In the genomic region with DNA sequence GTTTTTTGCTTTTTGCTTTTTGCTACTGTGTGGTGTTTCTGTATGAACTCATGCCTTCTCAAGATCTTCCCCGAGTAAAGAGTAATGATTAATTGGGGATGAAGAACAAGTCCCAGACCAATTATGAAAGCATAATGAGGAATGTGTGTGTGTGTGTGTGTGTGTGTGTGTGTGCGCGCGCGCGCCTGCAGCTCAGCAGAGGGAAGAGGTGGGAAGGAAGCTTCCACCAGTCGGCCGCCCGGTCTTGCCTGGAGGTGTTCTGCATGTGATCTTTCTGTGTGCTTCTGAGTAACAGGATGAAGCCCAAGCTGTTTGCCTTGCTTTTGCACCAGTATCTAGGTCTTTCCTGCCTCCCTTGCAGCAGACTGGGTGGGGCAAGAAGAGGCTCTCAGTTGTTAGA, we compare ENCODE assay signal across 21 mouse cellular contexts. TPM values are rescaled to one million over a fixed set of nuclear protein-coding genes. Genes with fewer than 3 reads are reported as not detected.
A peak's percentile ranks its signal among the peaks of the same experiment; 100 is the strongest.
DNase-seq lines count a peak whose midpoint lies in the region; ATAC-seq and TF ChIP-seq lines count a peak whose summit lies in the region.
"Had no signal": no experiment of that assay in that cellular context is flagged by ENCODE, and none has a peak within 500 bp of the region (broad histone marks: within the 10 kb centered on the region; RNA-seq: fewer than 3 reads in every experiment).

No protein-coding gene starts in this region.

- H3K27ac ChIP-seq in kidney, embryonic 15.5 days = no peak overlapping the region
- H3K27ac ChIP-seq in midbrain, embryonic 14.5 days (replicated peaks; ENCODE audit: low read depth, low read length) = no peak overlapping the region
- H3K27ac ChIP-seq in midbrain, embryonic 10.5 days (replicated peaks) = no peak overlapping the region
- no peak overlapping the region for H3K27ac ChIP-seq in left cerebral cortex, adult 2 months
- H3K27ac ChIP-seq: embryonic facial prominence, embryonic 13.5 days; forebrain, embryonic 13.5 days; heart, embryonic 10.5 days; hindbrain, embryonic 13.5 days had no signal

- 84% methylated on average over 9 of the region's 9 CpGs for whole genome bisulfite sequencing in kidney, embryonic 15.5 days
- 82% methylated on average over 9 of the region's 9 CpGs for WGBS in midbrain, embryonic 14.5 days
- 90% methylated on average over 9 of the region's 9 CpGs for WGBS in midbrain, embryonic 10.5 days

- no peaks in the 10 kb centered on the region for H3K27me3 ChIP-seq in kidney, embryonic 15.5 days
- no peaks in the 10 kb centered on the region for H3K27me3 ChIP-seq in midbrain, embryonic 14.5 days (ENCODE audit: control insufficient read depth, insufficient read depth, low read length)
- peaks cover 18% of the 10 kb centered on the region for H3K27me3 ChIP-seq in midbrain, embryonic 10.5 days (ENCODE audit: low read depth, poor library complexity, severe bottlenecking)
- H3K27me3 ChIP-seq: forebrain, embryonic 13.5 days had no signal

- peak; percentile 67 for DNase-seq in kidney, adult 9 months
- DNase-seq in midbrain, embryonic 14.5 days = peak; percentile 29
- DNase-seq in midbrain, embryonic 10.5 days (ENCODE audit: low spot score) = no peak
- peak; percentile 34 for DNase-seq in R1 (ENCODE audit: low read depth, low spot score)
- DNase-seq in layer of hippocampus, adult 11-12 months (ENCODE audit: low spot score) = no peak
- DNase-seq in left cerebral cortex, adult 2 months (ENCODE audit: extremely low spot score in 1 of 2, low spot score in 2 of 2) = no peak
- DNase-seq: adrenal gland, postnatal 14 days; cerebellum, adult 11-12 months; cerebellum, adult 9-10 months; cerebellum, postnatal 25 days; gastrocnemius, postnatal 36 days; heart, adult 18-20 months; heart, postnatal 10 days; heart, postnatal 4 days had no signal

- H3K4me2 ChIP-seq in kidney, embryonic 15.5 days = no peak overlapping the region
- H3K4me2 ChIP-seq in midbrain, embryonic 14.5 days (ENCODE audit: low read length) = no peak overlapping the region
- H3K4me2 ChIP-seq: embryonic facial prominence, embryonic 13.5 days; forebrain, embryonic 13.5 days; hindbrain, embryonic 13.5 days had no signal

- no peak for ATAC-seq in kidney, embryonic 15.5 days (replicated peaks; ENCODE audit: low FRiP score)
- no peak for ATAC-seq in midbrain, embryonic 14.5 days (ENCODE audit: low FRiP score, low TSS enrichment)
- ATAC-seq: activated CD4-positive, CD25-positive, alpha-beta regulatory T cell, adult 4 months; forebrain, embryonic 13.5 days had no signal

- no peaks in the 10 kb centered on the region for H3K36me3 ChIP-seq in kidney, embryonic 15.5 days
- H3K36me3 ChIP-seq in midbrain, embryonic 14.5 days (ENCODE audit: control insufficient read depth, insufficient read depth, low read length) = no peaks in the 10 kb centered on the region
- no peaks in the 10 kb centered on the region for H3K36me3 ChIP-seq in midbrain, embryonic 10.5 days
- H3K36me3 ChIP-seq: embryonic facial prominence, embryonic 13.5 days; G1E; heart, embryonic 10.5 days; hindbrain, embryonic 13.5 days had no signal

- intact Hi-C loops in left cerebral cortex, adult 2 months (cut with DNase I) = no loop called here

- no peak overlapping the region for H3K9ac ChIP-seq in kidney, embryonic 15.5 days
- no peak overlapping the region for H3K9ac ChIP-seq in midbrain, embryonic 14.5 days (replicated peaks; ENCODE audit: low read length)
- H3K9ac ChIP-seq: embryonic facial prominence, embryonic 13.5 days; forebrain, embryonic 13.5 days; hindbrain, embryonic 13.5 days had no signal

- no peak overlapping the region for H3K4me3 ChIP-seq in kidney, embryonic 15.5 days (replicated peaks)
- no peak overlapping the region for H3K4me3 ChIP-seq in midbrain, embryonic 14.5 days (replicated peaks; ENCODE audit: low read depth, low read length)
- no peak overlapping the region for H3K4me3 ChIP-seq in midbrain, embryonic 10.5 days
- H3K4me3 ChIP-seq in left cerebral cortex, adult 2 months = no peak overlapping the region
- H3K4me3 ChIP-seq: embryonic facial prominence, embryonic 13.5 days; forebrain, embryonic 13.5 days; heart, embryonic 10.5 days; hindbrain, embryonic 13.5 days had no signal

- H3K9me3 ChIP-seq in kidney, embryonic 15.5 days (replicated peaks) = no peaks in the 10 kb centered on the region
- no peaks in the 10 kb centered on the region for H3K9me3 ChIP-seq in midbrain, embryonic 14.5 days (ENCODE audit: control insufficient read depth, low read length)
- H3K9me3 ChIP-seq in midbrain, embryonic 10.5 days (replicated peaks) = no peaks in the 10 kb centered on the region
- H3K9me3 ChIP-seq: embryonic facial prominence, embryonic 13.5 days; forebrain, embryonic 13.5 days; G1E; heart, embryonic 10.5 days; hindbrain, embryonic 13.5 days had no signal

- TF ChIP-seq CTCF in left cerebral cortex, adult 2 months (IDR thresholded peaks at IDR 0.05) = no peak

- H3K4me1 ChIP-seq in kidney, embryonic 15.5 days = peaks cover 30% of the 10 kb centered on the region
- no peaks in the 10 kb centered on the region for H3K4me1 ChIP-seq in midbrain, embryonic 14.5 days (ENCODE audit: control insufficient read depth, insufficient read depth, low read length)
- peaks cover 21% of the 10 kb centered on the region for H3K4me1 ChIP-seq in midbrain, embryonic 10.5 days

RNA-seq across cellular contexts. Expression of gene Gcnt2, which starts 24.3 kb away (rescaled TPM):
- polyA plus RNA-seq in kidney, embryonic 15.5 days (2015; fragmentation: Nextera tagmentation; extraction: Ambion mirVana) = 5.7 and 5.8 TPM in 2 replicates
- 3.9 and 5.3 TPM in 2 replicates for polyA plus RNA-seq in midbrain, embryonic 14.5 days (2014; fragmentation: Nextera tagmentation; extraction: Ambion mirVana)
- 2.7 and 3.8 TPM in 2 replicates for polyA plus RNA-seq in midbrain, embryonic 10.5 days (2016; fragmentation: Nextera tagmentation; extraction: Ambion mirVana)
- total RNA-seq in left cerebral cortex, adult 2 months (2021) = 10 to 100 TPM; 21.1 to 21.7 TPM
- polyA plus RNA-seq: G1E had no signal

Comparison
In these comparisons a context has a peak if more than half of its experiments do, and no peak if none do; other contexts are left out.
1. DNase-seq: peak in kidney, adult 9 months (single experiment), midbrain, embryonic 14.5 days (single experiment) and R1 (single experiment); none in midbrain, embryonic 10.5 days (single experiment), layer of hippocampus, adult 11-12 months (single experiment) and left cerebral cortex, adult 2 months (0 of 2).